Mouse (Mus musculus) cerebellum, adult 2 months (tissue): ENCODE measurements around the gene C8b.

Experiments
- CTCF ChIP-seq: fragments of 200-500 bp; IDR thresholded peaks from 2 replicates; pipeline ENCODE4 v1.5.1; 2011; ENCODE audit warnings: low read depth, mild to moderate bottlenecking, control low read depth, low read length, moderate library complexity, borderline replicate concordance; ENCODE audit not compliant: insufficient read depth
- POLR2A ChIP-seq: fragments of 200-500 bp; IDR thresholded peaks from 2 replicates; pipeline ENCODE4 v1.6.1; 2011; ENCODE audit warnings: low read length, control low read depth, borderline replicate concordance; ENCODE audit not compliant: insufficient read depth

DNA sequence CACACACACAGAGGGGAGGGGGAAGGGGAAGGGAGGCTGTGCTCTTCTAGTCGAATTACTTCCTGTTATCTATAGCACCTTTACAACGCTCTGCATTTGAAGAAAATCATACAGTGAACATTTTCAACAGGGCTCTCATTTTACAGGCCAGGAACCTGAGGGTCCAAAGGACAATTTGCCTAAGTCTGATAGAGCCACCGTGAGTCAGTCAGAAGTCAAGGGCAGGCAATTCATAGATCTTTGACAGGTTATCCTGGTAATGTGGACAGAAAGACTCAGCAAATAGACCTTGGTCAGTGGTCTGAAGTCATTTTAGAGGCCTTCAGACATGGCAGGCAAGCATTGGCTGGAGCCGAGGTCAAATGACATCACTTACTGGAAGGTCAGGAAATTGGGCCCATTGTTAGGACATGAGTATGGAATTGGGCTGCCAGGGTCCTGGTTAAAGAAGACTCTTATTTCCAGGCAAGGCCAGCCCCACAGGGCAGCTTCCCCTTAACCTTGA, 57.5 kb downstream of the C8b start:
- TF ChIP-seq CTCF, result no peak
- TF ChIP-seq POLR2A, result no peak
